Mouse (Mus musculus): ENCODE data around the gene Slc35c1. TPM values are rescaled to one million over a fixed set of nuclear protein-coding genes. Genes with fewer than 3 reads are reported as not detected.

Gene Slc35c1
- polyA plus RNA-seq, 1 experiment from 2014 or later = 16.9 TPM

- peak overlapping the region; percentile 83 for H3K4me2 ChIP-seq
- no peaks in the 10 kb centered on the region for H3K36me3 ChIP-seq (ENCODE audit: insufficient read depth)
- no peaks in the 10 kb centered on the region for H3K9me3 ChIP-seq (ENCODE audit: low read depth, low read length)
- H3K27me3 ChIP-seq (ENCODE audit: insufficient read depth, low read length) = no peaks in the 10 kb centered on the region
- ATAC-seq (ENCODE audit: insufficient read depth) (no peak), DNase-seq (no peak)
- H3K27ac ChIP-seq (ENCODE audit: low read depth) = no peak overlapping the region
- WGBS = 47% methylated on average over 6 of the region's 6 CpGs
- H3K9ac ChIP-seq = peak overlapping the region; percentile 40
- H3K4me3 ChIP-seq (ENCODE audit: low read depth, low read length) = 0 out of 2 replicates have a peak overlapping the region, but pooled peaks have one; percentile 85
- TF ChIP-seq CTCF (IDR thresholded peaks at IDR 0.05; ENCODE audit: low read depth) = no peak
- H3K4me1 ChIP-seq (ENCODE audit: insufficient read depth) = peaks cover 20% of the 10 kb centered on the region
Measured at GRCm38 (mm10) chr2:92435023-92435422, 25.3 kb downstream of the Slc35c1 start.

DNA sequence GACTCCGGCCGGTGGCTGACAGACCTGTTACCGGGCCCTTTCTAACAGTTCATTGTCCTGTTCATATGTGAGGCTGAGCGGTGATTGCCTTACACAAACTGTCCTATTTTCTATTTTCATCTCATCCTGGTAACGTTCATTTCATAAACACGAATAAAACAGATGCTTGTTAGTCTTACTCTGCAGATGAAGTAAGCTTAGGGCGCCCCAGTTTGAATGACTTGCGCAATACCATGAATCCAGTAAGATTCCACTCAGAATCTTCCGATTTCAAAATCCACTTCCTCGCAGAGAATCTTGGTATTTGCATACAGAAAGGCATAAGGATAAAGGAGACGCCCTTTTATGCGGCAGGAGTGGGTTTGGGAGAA, 26.0 kb downstream of the Slc35c1 start:
- no peak for ATAC-seq (ENCODE audit: insufficient read depth)
- peak overlapping the region; percentile 83 for H3K4me2 ChIP-seq
- no peak for TF ChIP-seq CTCF (IDR thresholded peaks at IDR 0.05; ENCODE audit: low read depth)
- H3K9me3 ChIP-seq (ENCODE audit: low read depth, low read length) = no peaks in the 10 kb centered on the region
- H3K27ac ChIP-seq (ENCODE audit: low read depth) = peak overlapping the region; percentile 26
- 5% methylated on average over 12 of the region's 12 CpGs for WGBS
- peak overlapping the region; percentile 40 for H3K9ac ChIP-seq
- H3K4me3 ChIP-seq (ENCODE audit: low read depth, low read length) = peak overlapping the region; percentile 85
- H3K36me3 ChIP-seq (ENCODE audit: insufficient read depth) = no peaks in the 10 kb centered on the region
- DNase-seq = peak; percentile 55
- no peaks in the 10 kb centered on the region for H3K27me3 ChIP-seq (ENCODE audit: insufficient read depth, low read length)
- peaks cover 20% of the 10 kb centered on the region for H3K4me1 ChIP-seq (ENCODE audit: insufficient read depth)

DNA sequence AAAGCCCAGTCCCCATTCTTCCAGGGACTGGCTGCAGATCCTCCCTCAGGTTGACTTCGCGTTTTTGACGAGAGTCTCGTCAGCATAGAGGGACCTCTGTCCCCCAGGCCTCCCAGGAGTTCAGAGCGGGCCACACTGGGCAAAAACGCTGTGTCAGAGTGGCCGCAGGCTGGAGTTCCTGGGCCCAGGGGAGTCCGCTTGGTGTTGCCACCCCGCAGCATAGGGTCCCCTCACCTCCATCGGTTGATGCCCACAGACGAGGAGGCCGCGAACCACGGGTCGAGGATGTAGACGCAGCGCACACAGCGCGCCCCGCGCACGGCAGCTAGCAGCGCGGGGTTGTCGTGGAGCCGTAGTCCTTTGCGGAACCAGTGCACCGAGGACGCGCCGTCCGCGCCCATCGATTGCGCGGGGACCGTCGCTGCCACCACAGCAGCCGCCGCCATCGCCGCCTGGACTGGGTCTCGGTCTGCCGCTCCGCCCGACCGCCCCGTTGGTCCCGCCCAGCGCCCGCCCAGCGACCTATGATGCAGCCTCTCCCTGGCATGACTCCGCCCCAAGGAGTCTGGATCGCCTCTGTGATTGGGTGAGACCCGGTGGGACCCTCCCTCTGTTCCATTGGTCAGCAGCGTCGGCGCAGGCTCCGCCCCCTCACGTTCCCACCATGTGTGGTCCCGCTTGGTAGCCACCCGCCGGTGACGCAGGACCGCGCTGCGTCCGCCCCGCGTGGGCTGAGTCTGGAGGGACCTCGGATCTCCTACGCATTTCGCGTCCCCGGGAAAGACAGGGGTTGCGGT, 26.6 kb downstream of the Slc35c1 start, which contains the start of gene Cry2:
Cry2 (minus strand) TSS at position 466 of the 797 bp plus-strand sequence.
- H3K36me3 ChIP-seq (ENCODE audit: insufficient read depth) = no peaks in the 10 kb centered on the region
- no peak for TF ChIP-seq CTCF (IDR thresholded peaks at IDR 0.05; ENCODE audit: low read depth)
- H3K27me3 ChIP-seq (ENCODE audit: insufficient read depth, low read length) = no peaks in the 10 kb centered on the region
- under 1% methylated on average over 72 of the region's 76 CpGs for WGBS
- H3K4me2 ChIP-seq = peak within 1 kb of the TSS; percentile 83
- ATAC-seq (ENCODE audit: insufficient read depth) = peak; percentile 98
- peaks cover 26% of the 10 kb centered on the region for H3K4me1 ChIP-seq (ENCODE audit: insufficient read depth)
- no peaks in the 10 kb centered on the region for H3K9me3 ChIP-seq (ENCODE audit: low read depth, low read length)
- H3K4me3 ChIP-seq (ENCODE audit: low read depth, low read length) = peak within 1 kb of the TSS; percentile 85
- H3K9ac ChIP-seq = peak within 1 kb of the TSS; percentile 80
- peak; percentile 99 for DNase-seq
- peak within 1 kb of the TSS; percentile 55 for H3K27ac ChIP-seq (ENCODE audit: low read depth)

GRCm38 (mm10) chr2:92432299-92433295, 27.7 kb downstream of the Slc35c1 start:
- ATAC-seq (ENCODE audit: insufficient read depth) (no peak), DNase-seq (peak; percentile 72)
- H3K4me1 ChIP-seq (ENCODE audit: insufficient read depth) = peaks cover 29% of the 10 kb centered on the region
- peak overlapping the region; percentile 68; the same call in 1 of the 2 replicates for H3K27ac ChIP-seq (ENCODE audit: low read depth)
- 24% methylated on average over 17 of the region's 17 CpGs for WGBS
- H3K9ac ChIP-seq = peak overlapping the region; percentile 80
- H3K27me3 ChIP-seq (ENCODE audit: insufficient read depth, low read length) = no peaks in the 10 kb centered on the region
- no peaks in the 10 kb centered on the region for H3K36me3 ChIP-seq (ENCODE audit: insufficient read depth)
- H3K9me3 ChIP-seq (ENCODE audit: low read depth, low read length) = no peaks in the 10 kb centered on the region
- peak overlapping the region; percentile 83 for H3K4me2 ChIP-seq
- H3K4me3 ChIP-seq (ENCODE audit: low read depth, low read length) = peak overlapping the region; percentile 85
- no peak for TF ChIP-seq CTCF (IDR thresholded peaks at IDR 0.05; ENCODE audit: low read depth)

GRCm38 (mm10) chr2:92431611-92432179, 28.6 kb downstream of the Slc35c1 start:
- Histone ChIP-seq H3K27ac (ENCODE audit: low read depth) (peak overlapping the region; percentile 68), H3K27me3 (ENCODE audit: insufficient read depth, low read length) (no peaks in the 10 kb centered on the region), H3K36me3 (ENCODE audit: insufficient read depth) (peaks cover 1% of the 10 kb centered on the region; the same call in 1 of the 2 replicates), H3K4me2 (peak overlapping the region; percentile 83), H3K9me3 (ENCODE audit: low read depth, low read length) (no peaks in the 10 kb centered on the region), H3K4me1 (ENCODE audit: insufficient read depth) (peaks cover 36% of the 10 kb centered on the region), H3K9ac (peak overlapping the region; percentile 41), H3K4me3 (ENCODE audit: low read depth, low read length) (peak overlapping the region; percentile 85)
- DNase-seq (no peak), ATAC-seq (ENCODE audit: insufficient read depth) (no peak)
- 30% methylated on average over 11 of the region's 11 CpGs for WGBS
- TF ChIP-seq CTCF (IDR thresholded peaks at IDR 0.05; ENCODE audit: low read depth) = no peak

GRCm38 (mm10) chr2:92430723-92431541, 29.4 kb downstream of the Slc35c1 start:
- Histone ChIP-seq H3K27me3 (ENCODE audit: insufficient read depth, low read length) (no peaks in the 10 kb centered on the region), H3K4me2 (peak overlapping the region; percentile 83), H3K27ac (ENCODE audit: low read depth) (peak overlapping the region; percentile 68; the same call in 1 of the 2 replicates), H3K9ac (peak overlapping the region; percentile 41; the same call in 1 of the 2 replicates), H3K4me1 (ENCODE audit: insufficient read depth) (peaks cover 41% of the 10 kb centered on the region), H3K4me3 (ENCODE audit: low read depth, low read length) (peak overlapping the region; percentile 85), H3K9me3 (ENCODE audit: low read depth, low read length) (no peaks in the 10 kb centered on the region), H3K36me3 (ENCODE audit: insufficient read depth) (peaks cover 6% of the 10 kb centered on the region; the same call in 1 of the 2 replicates)
- peak; percentile 26; the same call in 1 of the 2 replicates for TF ChIP-seq CTCF (IDR thresholded peaks at IDR 0.05; ENCODE audit: low read depth)
- DNase-seq (peak; percentile 69), ATAC-seq (ENCODE audit: insufficient read depth) (peak; percentile 17; the same call in 1 of the 2 replicates)
- 50% methylated on average over 21 of the region's 21 CpGs for WGBS

All from lung, embryonic 14.5 days (tissue).